Mouse (Mus musculus) 416B (cell line): ENCODE measurements around the gene Crim1.

Source experiments
- DNase-seq: peaks from one replicate; pipeline ENCODE4 v3.0.0; 2011; ENCODE audit warnings: low read depth

Gene Crim1

GRCm38 (mm10) chr17:78326381-78326780 lies 126.3 kb downstream of the Crim1 start:
- DNase-seq, result peak; percentile 30

GRCm38 (mm10) chr17:78327187-78327586 lies 127.1 kb downstream of the Crim1 start:
- DNase-seq, result no peak

- no peak for DNase-seq
Observed at GRCm38 (mm10) chr17:78328287-78328686, 128.2 kb downstream of the Crim1 start.

DNA sequence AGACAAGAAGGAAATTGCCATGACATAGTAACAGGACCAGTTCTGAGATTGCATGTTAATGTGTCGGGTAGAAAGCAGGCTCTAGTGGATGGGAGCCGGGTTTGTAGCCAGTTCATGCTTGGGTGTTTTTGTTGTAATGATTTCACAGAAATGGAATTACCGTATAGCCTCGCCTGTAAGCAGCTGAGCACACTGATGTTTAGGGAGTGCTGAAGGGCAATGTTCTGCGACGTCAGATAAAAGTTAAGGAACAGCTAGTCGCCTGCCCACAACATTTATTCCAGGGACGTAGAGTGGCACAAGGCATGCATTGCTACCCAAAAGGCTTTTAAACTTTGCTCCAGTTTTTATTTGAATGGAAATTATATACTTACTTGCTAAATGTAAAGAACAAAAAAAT lies 131.4 kb downstream of the Crim1 start:
- DNase-seq, result no peak

- DNase-seq, result no peak
Observed at GRCm38 (mm10) chr17:78333275-78333674, 133.2 kb downstream of the Crim1 start.

DNA sequence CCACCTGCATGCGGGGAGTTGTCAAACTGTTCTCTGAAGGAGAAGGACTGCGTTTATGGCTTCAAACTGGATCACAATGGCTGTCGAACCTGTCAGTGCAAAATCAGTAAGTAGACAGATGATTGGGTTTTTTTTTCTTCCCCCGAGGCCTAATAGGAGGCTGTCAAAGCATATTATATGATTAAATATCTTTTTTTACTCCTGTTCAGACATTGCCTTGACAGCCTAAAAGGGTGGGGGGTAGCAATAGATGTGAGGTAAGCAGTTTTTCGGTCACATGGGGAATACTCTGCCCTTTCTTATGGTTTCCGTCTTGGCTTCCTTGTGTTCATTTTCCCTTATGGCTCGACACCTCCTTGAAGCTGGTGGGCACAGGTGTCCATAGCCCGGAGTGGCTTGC lies 135.2 kb downstream of the Crim1 start:
- no peak for DNase-seq

- DNase-seq, result no peak
Observed at GRCm38 (mm10) chr17:78343688-78344087, 143.6 kb downstream of the Crim1 start.

- DNase-seq, result no peak
Observed at GRCm38 (mm10) chr17:78347111-78347801, 147.2 kb downstream of the Crim1 start.

GRCm38 (mm10) chr17:78351676-78352499 lies 151.8 kb downstream of the Crim1 start:
- DNase-seq, result no peak

DNA sequence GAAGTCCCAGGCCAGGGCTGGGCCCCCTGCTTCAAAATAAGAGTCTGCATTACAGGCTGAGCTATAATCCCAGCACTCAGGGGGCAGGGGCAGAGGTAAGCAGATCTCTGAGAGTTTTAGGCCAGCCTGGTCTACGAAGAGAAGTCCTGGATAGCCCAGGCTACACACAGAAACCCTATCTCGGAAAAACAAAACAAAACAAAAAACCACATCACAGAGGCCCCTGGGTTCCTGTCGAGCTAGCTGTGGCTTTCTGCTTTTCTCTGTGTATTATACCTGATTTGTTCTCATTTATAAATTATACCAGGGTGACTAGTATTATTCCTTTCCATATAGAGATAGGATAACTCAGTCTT lies 152.4 kb downstream of the Crim1 start:
- no peak for DNase-seq

- no peak for DNase-seq
Observed at GRCm38 (mm10) chr17:78354411-78354810, 154.4 kb downstream of the Crim1 start.

DNA sequence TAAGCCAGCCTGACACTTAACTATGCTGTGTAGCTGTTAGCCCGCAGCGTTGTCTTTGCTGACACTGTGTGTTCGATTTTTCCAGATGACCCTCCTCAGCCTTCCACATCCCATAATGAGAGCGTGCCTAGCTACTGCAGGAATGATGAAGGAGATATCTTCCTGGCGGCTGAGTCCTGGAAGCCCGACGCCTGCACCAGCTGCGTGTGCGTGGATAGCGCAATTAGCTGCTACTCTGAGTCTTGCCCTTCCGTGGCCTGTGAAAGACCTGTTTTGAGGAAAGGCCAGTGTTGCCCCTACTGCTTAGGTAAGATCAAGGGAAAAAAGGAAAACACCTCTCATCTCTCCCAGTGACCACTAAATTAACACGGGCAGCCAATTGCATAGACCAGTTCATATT lies 154.8 kb downstream of the Crim1 start:
- DNase-seq, result no peak

DNA sequence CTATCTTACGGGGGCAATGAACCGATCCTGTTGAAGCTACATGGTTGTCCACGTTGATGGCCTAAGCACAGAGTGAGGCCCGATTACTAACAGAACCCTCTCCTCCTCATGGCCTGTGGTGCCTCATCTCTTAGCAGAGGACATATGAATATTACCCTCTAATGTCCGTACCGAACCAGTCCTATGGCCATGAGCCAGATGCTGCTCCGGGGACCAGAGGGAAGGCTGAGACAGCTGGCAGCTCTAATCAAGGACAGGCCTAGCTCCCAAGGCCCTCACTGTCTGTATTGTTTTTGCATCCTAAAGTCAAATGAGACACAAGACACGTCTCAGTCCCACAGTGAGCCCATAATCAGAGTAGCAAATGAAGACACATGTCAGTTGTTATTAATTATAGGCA lies 155.6 kb downstream of the Crim1 start:
- no peak for DNase-seq

GRCm38 (mm10) chr17:78357753-78358152 lies 157.7 kb downstream of the Crim1 start:
- DNase-seq, result no peak

DNA sequence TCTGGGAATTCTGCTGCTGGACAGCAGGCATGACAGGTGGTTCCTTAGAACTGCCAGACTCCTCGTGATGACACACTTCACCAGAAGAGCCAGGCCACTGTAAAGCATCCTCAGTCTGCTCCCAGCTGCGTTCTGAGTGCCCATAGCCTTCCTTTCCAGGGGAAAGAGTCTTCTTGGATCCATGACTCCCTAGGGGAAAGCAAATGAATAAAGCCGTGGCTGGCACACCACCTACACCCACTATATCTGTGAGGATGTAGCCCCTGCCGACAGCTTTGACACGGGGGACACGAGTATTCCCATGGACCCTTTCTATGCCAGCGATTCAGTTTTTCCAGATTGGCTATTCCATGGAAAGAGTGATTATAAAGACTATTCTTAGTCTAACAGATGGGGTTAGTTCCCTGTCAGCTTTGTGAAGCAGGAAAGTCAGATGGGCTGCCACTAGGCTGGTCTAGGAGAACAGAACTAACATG lies 158.2 kb downstream of the Crim1 start:
- DNase-seq, result no peak

DNA sequence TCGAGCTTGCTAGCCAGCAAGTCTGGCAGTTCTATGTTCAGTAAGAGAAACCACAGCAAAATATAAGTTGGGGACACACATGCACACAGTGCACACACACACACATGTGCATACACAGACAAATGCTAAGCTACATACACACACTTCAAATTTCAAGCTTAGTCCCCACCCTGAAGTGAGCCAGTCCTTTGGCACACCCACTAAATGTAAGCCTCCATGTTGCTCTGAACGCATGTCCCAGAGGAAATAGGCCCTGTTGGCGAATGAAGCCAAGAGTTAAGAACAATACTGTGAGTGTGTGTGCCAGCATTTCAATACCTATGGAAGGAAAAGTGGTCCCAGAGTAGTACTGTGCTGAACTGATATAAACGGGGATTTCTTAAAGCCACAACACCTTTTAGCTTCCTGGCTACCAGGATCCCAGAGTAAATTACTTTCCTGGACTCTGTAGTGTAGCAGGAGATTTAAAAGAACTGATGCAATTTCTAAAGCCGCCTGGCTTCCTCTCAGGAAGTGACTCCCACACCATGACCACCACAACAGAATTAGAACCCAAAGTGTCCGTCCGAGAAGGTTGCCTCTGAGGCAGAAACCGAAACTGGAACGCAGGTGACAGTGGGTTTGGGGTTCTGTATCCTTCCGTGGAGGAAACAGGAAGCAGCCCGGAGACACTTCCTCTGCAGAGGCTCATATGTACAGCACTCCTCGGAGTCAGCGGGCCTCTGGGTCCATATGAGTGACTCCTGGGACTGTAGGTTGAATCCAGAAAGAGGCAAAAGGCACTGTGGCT lies 162.1 kb downstream of the Crim1 start:
- peak; percentile 86 for DNase-seq

- DNase-seq, result no peak
Observed at GRCm38 (mm10) chr17:78364555-78365302, 164.7 kb downstream of the Crim1 start.

DNA sequence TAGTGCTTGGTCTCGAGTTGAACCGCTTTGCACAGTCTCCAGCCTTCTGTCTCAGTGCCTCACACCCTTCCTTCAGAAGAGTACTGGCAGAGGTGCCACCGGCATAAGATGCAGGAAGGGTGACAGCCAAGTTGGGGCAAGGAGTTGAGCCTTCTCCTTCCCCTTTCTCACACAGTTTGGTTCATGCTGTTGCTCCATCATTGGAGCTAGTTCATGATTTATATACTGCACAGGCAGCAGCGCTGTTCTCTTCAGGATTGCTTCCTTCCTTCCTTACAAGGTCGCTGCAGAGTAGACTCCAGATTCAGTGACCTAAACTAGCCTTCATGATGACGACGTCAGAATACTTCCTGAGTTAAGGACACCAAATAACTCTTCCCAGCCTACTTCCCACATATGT lies 166.0 kb downstream of the Crim1 start:
- DNase-seq, result no peak

- DNase-seq, result no peak
Observed at GRCm38 (mm10) chr17:78368481-78368880, 168.4 kb downstream of the Crim1 start.

GRCm38 (mm10) chr17:78370445-78370844 lies 170.4 kb downstream of the Crim1 start:
- peak; percentile 11 for DNase-seq

DNA sequence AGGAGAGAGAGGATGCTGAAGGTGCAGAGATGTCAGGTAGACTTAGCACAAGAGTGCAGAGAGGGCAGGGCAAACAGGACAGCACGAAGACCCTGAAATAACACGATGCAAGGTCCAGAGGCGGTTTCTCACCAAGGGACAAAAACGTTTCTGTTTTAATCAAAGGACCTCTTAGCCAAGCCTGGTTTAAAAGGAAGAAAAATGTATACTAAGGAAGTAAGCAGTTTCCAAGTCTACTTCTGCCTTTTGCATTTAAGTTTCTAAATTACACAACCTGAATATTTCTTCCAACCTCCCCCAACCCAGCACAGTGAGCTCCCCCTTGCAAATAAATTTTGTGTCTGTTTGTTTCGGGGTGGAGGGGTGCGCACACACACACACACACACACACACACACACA lies 173.1 kb downstream of the Crim1 start:
- no peak for DNase-seq

GRCm38 (mm10) chr17:78373849-78374248 lies 173.8 kb downstream of the Crim1 start:
- no peak for DNase-seq
